Mouse (Mus musculus): ENCODE results near the gene Olfr128. TPM values are rescaled to one million over a fixed set of nuclear protein-coding genes. Genes with fewer than 3 reads are reported as not detected.
"Not testable (repeated sequence)": the region's sequence is repeated elsewhere in the genome, so short reads cannot be mapped to it uniquely, and the experiment has no call there.

Gene Olfr128
- not detected in 2 replicates for polyA plus RNA-seq (2015; fragmentation: Nextera tagmentation; extraction: Ambion mirVana)

- H3K4me3 ChIP-seq (ENCODE audit: low read length) = no peak within 1 kb of the TSS
These were observed at the start of gene Olfr128 for GRCm38 (mm10) chr17:37920248-37920647. Olfr128 (plus strand) TSS chr17:37920548.

GRCm38 (mm10) chr17:37873830-37874229 lies 46.5 kb upstream of the Olfr128 start:
- Histone ChIP-seq H3K4me1 (ENCODE audit: control insufficient read depth, insufficient read depth, low read length) (no peaks in the 10 kb centered on the region), H3K4me2 (ENCODE audit: low read depth, low read length) (no peak overlapping the region), H3K27me3 (replicated peaks; ENCODE audit: control insufficient read depth, insufficient read depth, low read length) (no peaks in the 10 kb centered on the region), H3K9me3 (ENCODE audit: control insufficient read depth, low read length) (no peaks in the 10 kb centered on the region), H3K36me3 (ENCODE audit: control insufficient read depth, insufficient read depth, low read length) (no peaks in the 10 kb centered on the region), H3K4me3 (ENCODE audit: low read length) (no peak overlapping the region), H3K9ac (ENCODE audit: low read depth, low read length) (no peak overlapping the region), H3K27ac (ENCODE audit: low read length) (no peak overlapping the region)
- 80% methylated on average over 3 of the region's 3 CpGs for WGBS
- ATAC-seq = no peak

More at GRCm38 (mm10) chr17:37920248-37920647, at the start of gene Olfr128:
- no peak within 1 kb of the TSS for H3K4me2 ChIP-seq (ENCODE audit: low read depth, low read length)
- no peak for ATAC-seq
- H3K4me1 ChIP-seq (ENCODE audit: control insufficient read depth, insufficient read depth, low read length) = no peaks in the 10 kb centered on the region
- H3K27ac ChIP-seq (ENCODE audit: low read length) = no peak within 1 kb of the TSS
- H3K36me3 ChIP-seq (ENCODE audit: control insufficient read depth, insufficient read depth, low read length) = no peaks in the 10 kb centered on the region
- H3K27me3 ChIP-seq (replicated peaks; ENCODE audit: control insufficient read depth, insufficient read depth, low read length) = no peaks in the 10 kb centered on the region
- no peaks in the 10 kb centered on the region for H3K9me3 ChIP-seq (ENCODE audit: control insufficient read depth, low read length)
- H3K9ac ChIP-seq (ENCODE audit: low read depth, low read length) = no peak within 1 kb of the TSS

- ATAC-seq = no peak
- Histone ChIP-seq H3K9ac (ENCODE audit: low read depth, low read length) (no peak within 1 kb of the TSS), H3K4me3 (ENCODE audit: low read length) (no peak within 1 kb of the TSS), H3K27me3 (replicated peaks; ENCODE audit: control insufficient read depth, insufficient read depth, low read length) (no peaks in the 10 kb centered on the region), H3K27ac (ENCODE audit: low read length) (no peak within 1 kb of the TSS), H3K9me3 (ENCODE audit: control insufficient read depth, low read length) (no peaks in the 10 kb centered on the region), H3K36me3 (ENCODE audit: control insufficient read depth, insufficient read depth, low read length) (no peaks in the 10 kb centered on the region), H3K4me2 (ENCODE audit: low read depth, low read length) (no peak within 1 kb of the TSS), H3K4me1 (ENCODE audit: control insufficient read depth, insufficient read depth, low read length) (no peaks in the 10 kb centered on the region)
- 72% methylated on average over 1 of the region's 1 CpGs for WGBS
These were observed 20.2 kb upstream of the Olfr128 start, which contains the start of gene Olfr127 for GRCm38 (mm10) chr17:37900137-37900536. Olfr127 (plus strand) TSS chr17:37900437.

- not testable (repeated sequence) for H3K9me3 ChIP-seq (ENCODE audit: control insufficient read depth, low read length); H3K4me3 ChIP-seq (ENCODE audit: low read length); H3K4me1 ChIP-seq (ENCODE audit: control insufficient read depth, insufficient read depth, low read length); H3K9ac ChIP-seq (ENCODE audit: low read depth, low read length); H3K27me3 ChIP-seq (replicated peaks; ENCODE audit: control insufficient read depth, insufficient read depth, low read length); H3K4me2 ChIP-seq (ENCODE audit: low read depth, low read length); H3K36me3 ChIP-seq (ENCODE audit: control insufficient read depth, insufficient read depth, low read length); H3K27ac ChIP-seq (ENCODE audit: low read length); ATAC-seq
- 67% methylated on average over 8 of the region's 8 CpGs for WGBS
These were observed 13.5 kb upstream of the Olfr128 start for GRCm38 (mm10) chr17:37906821-37907220.

GRCm38 (mm10) chr17:37952979-37953378 lies 32.6 kb downstream of the Olfr128 start, which contains the start of gene Olfr761:
Olfr761 (minus strand) TSS chr17:37953079.
- no peaks in the 10 kb centered on the region for H3K36me3 ChIP-seq (ENCODE audit: control insufficient read depth, insufficient read depth, low read length)
- H3K4me1 ChIP-seq (ENCODE audit: control insufficient read depth, insufficient read depth, low read length) = no peaks in the 10 kb centered on the region
- no peak for ATAC-seq
- H3K9ac ChIP-seq (ENCODE audit: low read depth, low read length) = no peak within 1 kb of the TSS
- 75% methylated on average over 2 of the region's 2 CpGs for WGBS
- H3K27me3 ChIP-seq (replicated peaks; ENCODE audit: control insufficient read depth, insufficient read depth, low read length) = no peaks in the 10 kb centered on the region
- no peak within 1 kb of the TSS for H3K4me2 ChIP-seq (ENCODE audit: low read depth, low read length)
- no peaks in the 10 kb centered on the region for H3K9me3 ChIP-seq (ENCODE audit: control insufficient read depth, low read length)
- H3K27ac ChIP-seq (ENCODE audit: low read length) = no peak within 1 kb of the TSS
- no peak within 1 kb of the TSS for H3K4me3 ChIP-seq (ENCODE audit: low read length)

GRCm38 (mm10) chr17:37973591-37973990 lies 53.2 kb downstream of the Olfr128 start:
- Histone ChIP-seq H3K9ac (ENCODE audit: low read depth, low read length) (no peak overlapping the region), H3K36me3 (ENCODE audit: control insufficient read depth, insufficient read depth, low read length) (no peaks in the 10 kb centered on the region), H3K4me3 (ENCODE audit: low read length) (no peak overlapping the region), H3K27me3 (replicated peaks; ENCODE audit: control insufficient read depth, insufficient read depth, low read length) (no peaks in the 10 kb centered on the region), H3K4me1 (ENCODE audit: control insufficient read depth, insufficient read depth, low read length) (no peaks in the 10 kb centered on the region), H3K27ac (ENCODE audit: low read length) (no peak overlapping the region), H3K4me2 (ENCODE audit: low read depth, low read length) (no peak overlapping the region), H3K9me3 (ENCODE audit: control insufficient read depth, low read length) (no peaks in the 10 kb centered on the region)
- 81% methylated on average over 3 of the region's 3 CpGs for WGBS
- ATAC-seq = no peak

Other genes with a start within 250 kb of the Olfr128 start
- gene Olfr119, start 224.0 kb upstream of the Olfr128 start, polyA plus RNA-seq (2015; fragmentation: Nextera tagmentation; extraction: Ambion mirVana) = not detected in 2 replicates
- not detected in 2 replicates for gene Olfr120, start 198.7 kb upstream of the Olfr128 start, polyA plus RNA-seq (2015; fragmentation: Nextera tagmentation; extraction: Ambion mirVana)
- gene Olfr121, start 171.7 kb upstream of the Olfr128 start, polyA plus RNA-seq (2015; fragmentation: Nextera tagmentation; extraction: Ambion mirVana) = not detected in 2 replicates
- not detected in 2 replicates for gene Olfr122, start 151.9 kb upstream of the Olfr128 start, polyA plus RNA-seq (2015; fragmentation: Nextera tagmentation; extraction: Ambion mirVana)
- not detected in 2 replicates for gene Olfr123, start 127.0 kb upstream of the Olfr128 start, polyA plus RNA-seq (2015; fragmentation: Nextera tagmentation; extraction: Ambion mirVana)
- not detected in 2 replicates for gene Olfr124, start 120.7 kb upstream of the Olfr128 start, polyA plus RNA-seq (2015; fragmentation: Nextera tagmentation; extraction: Ambion mirVana)
- gene Olfr125, start 87.6 kb upstream of the Olfr128 start, polyA plus RNA-seq (2015; fragmentation: Nextera tagmentation; extraction: Ambion mirVana) = not detected in 2 replicates
- not detected in 2 replicates for gene Olfr126, start 73.1 kb upstream of the Olfr128 start, polyA plus RNA-seq (2015; fragmentation: Nextera tagmentation; extraction: Ambion mirVana)
- not detected in 2 replicates for gene Olfr127, start 20.1 kb upstream of the Olfr128 start, polyA plus RNA-seq (2015; fragmentation: Nextera tagmentation; extraction: Ambion mirVana)
- not detected in 2 replicates for gene Olfr761, start 32.5 kb downstream of the Olfr128 start, polyA plus RNA-seq (2015; fragmentation: Nextera tagmentation; extraction: Ambion mirVana)
- not detected in 2 replicates for gene Olfr129, start 139.5 kb downstream of the Olfr128 start, polyA plus RNA-seq (2015; fragmentation: Nextera tagmentation; extraction: Ambion mirVana)
- gene Olfr130, start 143.4 kb downstream of the Olfr128 start, polyA plus RNA-seq (2015; fragmentation: Nextera tagmentation; extraction: Ambion mirVana) = not detected in 2 replicates
- not detected in 2 replicates for gene Olfr131, start 168.1 kb downstream of the Olfr128 start, polyA plus RNA-seq (2015; fragmentation: Nextera tagmentation; extraction: Ambion mirVana)
- not detected in 2 replicates for gene Olfr132, start 214.0 kb downstream of the Olfr128 start, polyA plus RNA-seq (2015; fragmentation: Nextera tagmentation; extraction: Ambion mirVana)
- not detected in 2 replicates for gene Olfr133, start 224.7 kb downstream of the Olfr128 start, polyA plus RNA-seq (2015; fragmentation: Nextera tagmentation; extraction: Ambion mirVana)